Mouse (Mus musculus) myocyte (in vitro differentiated cells): Measurements from ENCODE around the gene Pitx3. TPM values are rescaled to one million over a fixed set of nuclear protein-coding genes. Genes with fewer than 3 reads are reported as not detected.

ENCODE experiments used
- H3K27me3 ChIP-seq: one replicate; pipeline ENCODE4 v1.6.1; 2011; ENCODE audit not compliant: control insufficient read depth, insufficient read depth, insufficient read length
- H3K36me3 ChIP-seq: one replicate; pipeline ENCODE4 v1.6.1; 2011; ENCODE audit not compliant: control insufficient read depth, insufficient read depth
- H3K4me2 ChIP-seq: one replicate; pipeline ENCODE4 v1.6.1; 2011; ENCODE audit warnings: low read depth, control low read depth
- H3K4me3 ChIP-seq: one replicate; pipeline ENCODE4 v1.5.1; 2011; ENCODE audit warnings: mild to moderate bottlenecking, control low read depth, moderate library complexity
- H3K79me2 ChIP-seq: one replicate; pipeline ENCODE4 v1.6.1; 2011; ENCODE audit not compliant: control insufficient read depth, insufficient read depth
- H3ac ChIP-seq: one replicate; pipeline ENCODE4 v1.6.1; 2011; ENCODE audit not compliant: control insufficient read depth, insufficient read length
- CEBPB ChIP-seq: IDR thresholded peaks from 2 replicates; pipeline ENCODE4 v1.6.1; 2011; ENCODE audit warnings: mild to moderate bottlenecking, moderate library complexity; ENCODE audit not compliant: poor library complexity, insufficient read depth, severe bottlenecking
- polyA plus RNA-seq: library from polyadenylated mRNA; unstranded; fragments of >200 nt; fragmentation: generic; extraction: Trizol; gene quantifications from one replicate; pipeline ENCODE4 v1.2.1, GENCODE M21; 2012; ENCODE audit warnings: missing spikeins

Gene Pitx3
- polyA plus RNA-seq, 1 experiment = 9.3 TPM

- no peak overlapping the region for H3K4me2 ChIP-seq
- TF ChIP-seq CEBPB = no peak
- no peak overlapping the region for H3ac ChIP-seq
- H3K4me3 ChIP-seq = no peak overlapping the region
- peaks cover 16% of the 10 kb centered on the region for H3K36me3 ChIP-seq
- H3K79me2 ChIP-seq = no peaks in the 10 kb centered on the region
- H3K27me3 ChIP-seq = no peaks in the 10 kb centered on the region
Measured at GRCm38 (mm10) chr19:46086337-46086736, 61.8 kb downstream of the Pitx3 start.

Other genes starting within 250 kb of the Pitx3 start
- 9.7 TPM for gene Armh3, start 149.8 kb downstream of the Pitx3 start, polyA plus RNA-seq
- 12.0 TPM for gene Hps6, start 144.8 kb downstream of the Pitx3 start, polyA plus RNA-seq
- 19.7 TPM for gene Pprc1, start 103.4 kb downstream of the Pitx3 start, polyA plus RNA-seq
- gene Ldb1, start 103.1 kb downstream of the Pitx3 start, polyA plus RNA-seq = 68.7 TPM
- 30.9 TPM for gene Nolc1, start 72.5 kb downstream of the Pitx3 start, polyA plus RNA-seq
- 0.50 TPM for gene Elovl3, start 16.4 kb downstream of the Pitx3 start, polyA plus RNA-seq
- gene Gbf1, start 4.2 kb upstream of the Pitx3 start, polyA plus RNA-seq = 61.8 TPM
- gene Nfkb2, start 156.0 kb upstream of the Pitx3 start, polyA plus RNA-seq = 67.2 TPM
- 11.7 TPM for gene Psd, start 178.8 kb upstream of the Pitx3 start, polyA plus RNA-seq
- gene Fbxl15, start 179.9 kb upstream of the Pitx3 start, polyA plus RNA-seq = 15.3 TPM
- 165 TPM for gene Cuedc2, start 190.4 kb upstream of the Pitx3 start, polyA plus RNA-seq
- gene Mfsd13a, start 192.8 kb upstream of the Pitx3 start, polyA plus RNA-seq = 1.9 TPM
- gene 2310034G01Rik, start 202.0 kb upstream of the Pitx3 start, polyA plus RNA-seq = 1.2 TPM
- gene Actr1a, start 247.4 kb upstream of the Pitx3 start, polyA plus RNA-seq = 117 TPM
- gene Sufu, start 248.6 kb upstream of the Pitx3 start, polyA plus RNA-seq = 16.6 TPM